Mouse (Mus musculus): ENCODE results near the gene Psmc1. TPM values are rescaled to one million over a fixed set of nuclear protein-coding genes. Genes with fewer than 3 reads are reported as not detected.

The Psmc1 gene
- total and polyA plus RNA-seq, 2 experiments from 2014 or later, result 95.3 to 289 TPM

GRCm38 (mm10) chr12:100073201-100073672 lies 36.7 kb upstream of the Psmc1 start:
- no peak for TF ChIP-seq CTCF (IDR thresholded peaks at IDR 0.05)
- Histone ChIP-seq H3K4me1 (ENCODE audit: insufficient read depth, low read length) (no peaks in the 10 kb centered on the region), H3K9ac (replicated peaks; ENCODE audit: low read length, poor library complexity, severe bottlenecking) (no peak overlapping the region), H3K27ac (ENCODE audit: low read depth, low read length) (no peak overlapping the region), H3K36me3 (ENCODE audit: insufficient read depth, low read length) (no peaks in the 10 kb centered on the region), H3K27me3 (ENCODE audit: insufficient read depth, low read length) (no peaks in the 10 kb centered on the region), H3K9me3 (ENCODE audit: low read length) (no peaks in the 10 kb centered on the region), H3K4me2 (ENCODE audit: low read depth, low read length, poor library complexity, severe bottlenecking) (no peak overlapping the region), H3K4me3 (ENCODE audit: low read depth, low read length) (no peak overlapping the region)
- peak; percentile 47 for DNase-seq (ENCODE audit: low spot score)
- no peak for ATAC-seq (ENCODE audit: low FRiP score)
- WGBS, result 71% methylated on average over 4 of the region's 4 CpGs

GRCm38 (mm10) chr12:100075715-100076114 lies 34.2 kb upstream of the Psmc1 start:
- no peak overlapping the region for H3K4me2 ChIP-seq (ENCODE audit: low read depth, low read length, poor library complexity, severe bottlenecking)
- DNase-seq (ENCODE audit: low spot score), result peak; percentile 62
- no peaks in the 10 kb centered on the region for H3K27me3 ChIP-seq (ENCODE audit: insufficient read depth, low read length)
- no peaks in the 10 kb centered on the region for H3K36me3 ChIP-seq (ENCODE audit: insufficient read depth, low read length)
- H3K27ac ChIP-seq (ENCODE audit: low read depth, low read length), result no peak overlapping the region
- no peaks in the 10 kb centered on the region for H3K9me3 ChIP-seq (ENCODE audit: low read length)
- no peak overlapping the region for H3K9ac ChIP-seq (replicated peaks; ENCODE audit: low read length, poor library complexity, severe bottlenecking)
- no peak for TF ChIP-seq CTCF (IDR thresholded peaks at IDR 0.05)
- 58% methylated on average over 4 of the region's 4 CpGs for WGBS
- H3K4me3 ChIP-seq (ENCODE audit: low read depth, low read length), result no peak overlapping the region
- ATAC-seq (ENCODE audit: low FRiP score), result no peak
- H3K4me1 ChIP-seq (ENCODE audit: insufficient read depth, low read length), result no peaks in the 10 kb centered on the region

- Histone ChIP-seq H3K36me3 (ENCODE audit: insufficient read depth, low read length) (no peaks in the 10 kb centered on the region), H3K27me3 (ENCODE audit: insufficient read depth, low read length) (no peaks in the 10 kb centered on the region), H3K9me3 (ENCODE audit: low read length) (no peaks in the 10 kb centered on the region), H3K9ac (replicated peaks; ENCODE audit: low read length, poor library complexity, severe bottlenecking) (no peak overlapping the region), H3K4me2 (ENCODE audit: low read depth, low read length, poor library complexity, severe bottlenecking) (no peak overlapping the region), H3K4me3 (ENCODE audit: low read depth, low read length) (no peak overlapping the region), H3K4me1 (ENCODE audit: insufficient read depth, low read length) (no peaks in the 10 kb centered on the region), H3K27ac (ENCODE audit: low read depth, low read length) (no peak overlapping the region)
- no peak for TF ChIP-seq CTCF (IDR thresholded peaks at IDR 0.05)
- ATAC-seq (ENCODE audit: low FRiP score) (no peak), DNase-seq (ENCODE audit: low spot score) (no peak)
- 81% methylated on average over 8 of the region's 8 CpGs for WGBS
Measured at GRCm38 (mm10) chr12:100079636-100080286, 30.2 kb upstream of the Psmc1 start.

- Histone ChIP-seq H3K27ac (ENCODE audit: low read depth, low read length) (no peak overlapping the region), H3K4me1 (ENCODE audit: insufficient read depth, low read length) (no peaks in the 10 kb centered on the region), H3K9me3 (ENCODE audit: low read length) (no peaks in the 10 kb centered on the region), H3K4me2 (ENCODE audit: low read depth, low read length, poor library complexity, severe bottlenecking) (no peak overlapping the region), H3K9ac (replicated peaks; ENCODE audit: low read length, poor library complexity, severe bottlenecking) (no peak overlapping the region), H3K36me3 (ENCODE audit: insufficient read depth, low read length) (no peaks in the 10 kb centered on the region), H3K4me3 (ENCODE audit: low read depth, low read length) (no peak overlapping the region), H3K27me3 (ENCODE audit: insufficient read depth, low read length) (no peaks in the 10 kb centered on the region)
- ATAC-seq (ENCODE audit: low FRiP score) (no peak), DNase-seq (ENCODE audit: low spot score) (no peak)
- WGBS, result 77% methylated on average over 3 of the region's 3 CpGs
- no peak for TF ChIP-seq CTCF (IDR thresholded peaks at IDR 0.05)
Measured at GRCm38 (mm10) chr12:100088026-100088425, 21.9 kb upstream of the Psmc1 start.

- WGBS, result 89% methylated on average over 5 of the region's 5 CpGs
- Histone ChIP-seq H3K27ac (ENCODE audit: low read depth, low read length) (no peak overlapping the region), H3K4me2 (ENCODE audit: low read depth, low read length, poor library complexity, severe bottlenecking) (no peak overlapping the region), H3K9me3 (ENCODE audit: low read length) (no peaks in the 10 kb centered on the region), H3K4me1 (ENCODE audit: insufficient read depth, low read length) (no peaks in the 10 kb centered on the region), H3K36me3 (ENCODE audit: insufficient read depth, low read length) (no peaks in the 10 kb centered on the region), H3K9ac (replicated peaks; ENCODE audit: low read length, poor library complexity, severe bottlenecking) (no peak overlapping the region), H3K27me3 (ENCODE audit: insufficient read depth, low read length) (no peaks in the 10 kb centered on the region), H3K4me3 (ENCODE audit: low read depth, low read length) (no peak overlapping the region)
- DNase-seq (ENCODE audit: low spot score), result no peak
- no peak for ATAC-seq (ENCODE audit: low FRiP score)
- TF ChIP-seq CTCF (IDR thresholded peaks at IDR 0.05), result no peak
Measured at GRCm38 (mm10) chr12:100089265-100089664, 20.7 kb upstream of the Psmc1 start.

GRCm38 (mm10) chr12:100090750-100091149 lies 19.2 kb upstream of the Psmc1 start:
- Histone ChIP-seq H3K4me3 (ENCODE audit: low read depth, low read length) (no peak overlapping the region), H3K9ac (replicated peaks; ENCODE audit: low read length, poor library complexity, severe bottlenecking) (no peak overlapping the region), H3K27ac (ENCODE audit: low read depth, low read length) (no peak overlapping the region), H3K9me3 (ENCODE audit: low read length) (no peaks in the 10 kb centered on the region), H3K4me2 (ENCODE audit: low read depth, low read length, poor library complexity, severe bottlenecking) (no peak overlapping the region), H3K4me1 (ENCODE audit: insufficient read depth, low read length) (no peaks in the 10 kb centered on the region), H3K36me3 (ENCODE audit: insufficient read depth, low read length) (no peaks in the 10 kb centered on the region), H3K27me3 (ENCODE audit: insufficient read depth, low read length) (no peaks in the 10 kb centered on the region)
- no peak for ATAC-seq (ENCODE audit: low FRiP score)
- DNase-seq (ENCODE audit: low spot score), result no peak
- no peak for TF ChIP-seq CTCF (IDR thresholded peaks at IDR 0.05)
- 88% methylated on average over 4 of the region's 4 CpGs for WGBS
